Mouse (Mus musculus) spleen, adult 2 months (tissue): ENCODE data around the gene Fermt2. TPM values are rescaled to one million over a fixed set of nuclear protein-coding genes. Genes with fewer than 3 reads are reported as not detected.

Source experiments
- DNase-seq, 2 experiments: peaks; one replicate each; pipeline versions ENCODE4 v3.0.0 to v3.0.0-alpha.2; 2012 to 2021; ENCODE audit warnings: low spot score in 2 of 2, low read depth in 1 of 2
- H3K27ac ChIP-seq: fragments of 200-500 bp; 2 replicates; pipeline ENCODE4 v1.5.1; 2012; ENCODE audit warnings: low read length, inconsistent platforms; ENCODE audit not compliant: insufficient read depth
- H3K27me3 ChIP-seq: fragments of 200-500 bp; 2 replicates; pipeline ENCODE4 v1.6.1; 2012; ENCODE audit warnings: mild to moderate bottlenecking, moderate library complexity, low read length, inconsistent platforms; ENCODE audit not compliant: control insufficient read depth, insufficient read depth
- H3K36me3 ChIP-seq: fragments of 200-500 bp; 2 replicates; pipeline ENCODE4 v1.6.1; 2012; ENCODE audit warnings: mild to moderate bottlenecking, low read length, inconsistent platforms; ENCODE audit not compliant: control insufficient read depth, insufficient read depth
- H3K4me1 ChIP-seq: fragments of 200-500 bp; 2 replicates; pipeline ENCODE4 v1.6.1; 2011; ENCODE audit warnings: inconsistent platforms; ENCODE audit not compliant: control insufficient read depth, insufficient read depth, insufficient read length
- H3K4me3 ChIP-seq: fragments of 200-500 bp; 2 replicates; pipeline ENCODE4 v1.5.1; 2011; ENCODE audit warnings: mild to moderate bottlenecking, inconsistent platforms; ENCODE audit not compliant: insufficient read depth, insufficient read length; ENCODE audit errors: extremely low read depth
- CTCF ChIP-seq: fragments of 200-500 bp; IDR thresholded peaks from 2 replicates; pipeline ENCODE4 v1.5.1; 2011; ENCODE audit warnings: mild to moderate bottlenecking, inconsistent platforms; ENCODE audit not compliant: insufficient read depth, insufficient read length, insufficient replicate concordance; ENCODE audit errors: extremely low read depth
- POLR2A ChIP-seq: fragments of 200-500 bp; IDR thresholded peaks from 2 replicates; pipeline ENCODE4 v1.6.1; 2011; ENCODE audit warnings: low read depth, low read length, inconsistent platforms
- WGBS: fragments of 180-500 bp; shearing (Covaris S2); methylation state at CpG from one replicate; pipeline ENCODE4 v1.1.7; 2018; 5-methylcytosine and 5-hydroxymethylcytosine counted together
- polyA plus RNA-seq: library from polyadenylated mRNA; depleted of rRNA; stranded (reverse); fragments of >200 nt; gene quantifications from 2 replicates; pipeline ENCODE4 v1.2.3, GENCODE M21; 2012

The Fermt2 gene
- polyA plus RNA-seq, 1 experiment: 7.9 TPM

DNA sequence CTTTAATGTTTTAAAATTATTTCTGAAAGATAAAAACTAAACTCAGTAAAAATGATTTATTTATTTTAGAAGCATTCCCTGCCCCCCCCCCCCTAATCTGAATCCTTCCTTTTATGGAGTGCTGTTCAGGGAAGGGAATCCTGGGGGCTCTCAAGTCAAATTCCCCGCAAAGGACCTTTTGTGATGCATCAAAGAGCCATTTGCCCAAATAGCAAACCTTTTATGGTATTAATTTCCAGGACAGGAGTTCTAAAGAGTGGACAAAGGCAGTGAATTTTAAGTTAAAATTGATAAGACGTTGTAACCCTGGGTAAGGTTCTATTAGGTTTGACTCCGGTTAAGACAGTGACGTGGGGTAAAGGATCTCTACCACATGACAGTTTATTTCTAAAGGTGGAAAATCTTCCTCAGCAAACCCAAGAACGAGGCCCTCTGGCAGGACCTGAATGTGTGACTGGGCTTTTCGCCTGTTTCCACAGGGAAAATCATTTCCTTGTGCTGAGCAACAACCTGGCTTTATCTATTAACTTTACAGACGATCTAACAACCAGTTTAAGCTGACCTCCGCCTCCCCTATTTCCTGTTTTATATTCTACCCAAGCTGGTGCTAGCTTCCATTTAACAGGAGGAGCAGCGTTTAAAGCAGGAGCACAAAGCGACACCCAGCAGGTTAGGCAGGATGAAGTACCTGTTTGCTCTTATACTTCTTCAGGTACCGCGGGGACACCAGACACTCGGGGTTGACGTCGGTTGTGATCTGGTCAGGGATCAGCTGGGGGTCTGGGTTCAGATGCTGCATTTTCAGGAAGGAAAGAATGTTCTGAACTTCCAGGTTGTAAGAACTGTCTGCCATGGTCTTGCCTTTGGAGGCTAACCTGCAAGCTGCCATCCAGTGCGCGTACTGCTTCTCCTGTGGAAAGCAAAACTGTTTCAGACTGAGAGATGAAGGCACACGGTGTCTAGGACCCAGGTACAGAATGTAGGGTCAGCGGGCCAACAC, 65.6 kb downstream of the Fermt2 start:
- Histone ChIP-seq H3K36me3 (no peaks in the 10 kb centered on the region), H3K4me1 (no peaks in the 10 kb centered on the region), H3K27ac (no peak overlapping the region; the same call in 1 of the 2 replicates), H3K27me3 (no peaks in the 10 kb centered on the region), H3K4me3 (no peak overlapping the region)
- no peak for TF ChIP-seq CTCF
- no peak for TF ChIP-seq POLR2A
- 84% methylated on average over 19 of the region's 19 CpGs for whole genome bisulfite sequencing
- DNase-seq: no peak

DNA sequence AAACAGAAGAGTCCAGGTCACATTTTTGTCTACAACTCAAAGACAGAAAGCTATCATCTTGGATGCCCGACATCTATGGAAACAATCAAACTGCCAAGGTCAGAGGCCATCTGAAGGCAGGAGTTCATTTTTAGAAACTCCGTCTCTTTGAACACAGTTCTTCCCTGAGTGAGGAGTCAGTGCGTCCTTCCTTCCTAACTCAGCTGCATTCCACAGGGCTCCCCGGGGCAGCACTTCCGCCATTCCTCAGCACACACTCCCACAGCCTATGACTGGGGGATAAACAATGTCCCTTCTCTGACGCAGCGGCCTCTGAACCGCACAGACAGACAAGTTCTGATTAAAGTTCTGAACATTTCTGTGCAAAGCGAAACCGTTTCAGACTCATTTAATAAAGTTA, 66.3 kb downstream of the Fermt2 start:
- no peaks in the 10 kb centered on the region for H3K4me1 ChIP-seq
- H3K27me3 ChIP-seq: no peaks in the 10 kb centered on the region
- TF ChIP-seq POLR2A: no peak
- TF ChIP-seq CTCF: no peak
- no peak overlapping the region for H3K4me3 ChIP-seq
- no peaks in the 10 kb centered on the region for H3K36me3 ChIP-seq
- DNase-seq: no peak
- no peak overlapping the region for H3K27ac ChIP-seq
- 61% methylated on average over 10 of the region's 10 CpGs for WGBS

DNA sequence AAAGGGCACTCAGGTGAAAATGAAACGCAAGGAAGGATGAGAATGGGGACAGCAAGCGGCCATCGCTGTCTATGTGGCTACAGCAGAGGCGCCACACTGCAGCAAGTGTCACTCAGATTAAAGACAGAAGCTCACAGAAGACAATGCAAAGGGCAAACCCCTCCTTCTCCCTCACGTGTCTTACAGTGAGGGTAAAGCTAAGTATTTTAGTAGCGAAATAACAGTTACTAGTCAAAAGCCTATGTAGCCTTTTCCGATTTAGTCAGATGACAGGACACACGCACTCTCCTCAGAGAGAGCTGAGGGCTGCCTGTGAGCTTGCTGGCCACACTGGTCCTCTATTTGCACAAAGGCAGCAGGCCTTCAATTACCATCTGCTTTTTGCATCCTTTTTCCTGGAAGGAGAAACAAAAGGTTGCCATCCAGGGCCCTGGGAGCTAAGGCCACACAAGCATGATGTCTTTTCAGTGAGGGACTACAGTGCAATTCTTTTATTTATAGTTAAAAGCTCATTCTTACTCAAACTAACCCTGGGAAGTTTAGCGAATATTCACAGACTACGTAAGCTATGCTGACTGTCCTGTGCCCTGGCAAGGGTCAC, 66.9 kb downstream of the Fermt2 start:
- no peaks in the 10 kb centered on the region for H3K36me3 ChIP-seq
- H3K27ac ChIP-seq: no peak overlapping the region
- H3K4me3 ChIP-seq: no peak overlapping the region
- TF ChIP-seq POLR2A (no peak), CTCF (no peak)
- DNase-seq: no peak
- H3K27me3 ChIP-seq: no peaks in the 10 kb centered on the region
- WGBS: 88% methylated on average over 10 of the region's 10 CpGs
- H3K4me1 ChIP-seq: no peaks in the 10 kb centered on the region

DNA sequence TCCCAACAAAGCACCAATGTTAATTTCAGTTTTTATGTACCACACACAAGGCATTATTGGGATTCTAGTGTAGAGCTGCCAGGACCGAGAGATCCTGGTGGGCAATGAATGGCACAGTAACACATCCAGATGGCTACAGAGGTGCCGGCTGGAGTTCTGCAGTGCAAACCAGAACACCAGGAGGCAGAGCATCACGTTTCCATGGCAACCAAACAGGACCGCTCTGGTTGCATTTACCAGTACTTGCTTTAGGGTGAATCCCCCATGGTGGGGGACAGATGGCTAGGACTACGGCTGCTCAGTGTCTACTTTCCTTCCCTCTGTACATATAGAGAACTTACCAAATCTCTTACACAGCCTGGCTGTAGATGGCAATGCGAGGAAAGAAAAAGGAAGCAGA, 67.5 kb downstream of the Fermt2 start:
- no peak overlapping the region for H3K4me3 ChIP-seq
- DNase-seq: no peak
- TF ChIP-seq POLR2A: no peak
- TF ChIP-seq CTCF: no peak
- no peaks in the 10 kb centered on the region for H3K36me3 ChIP-seq
- H3K27ac ChIP-seq: no peak overlapping the region
- WGBS: 83% methylated on average over 6 of the region's 6 CpGs
- H3K4me1 ChIP-seq: no peaks in the 10 kb centered on the region
- no peaks in the 10 kb centered on the region for H3K27me3 ChIP-seq

GRCm38 (mm10) chr14:45461945-45462344, 68.0 kb downstream of the Fermt2 start:
- no peak overlapping the region for H3K4me3 ChIP-seq
- no peaks in the 10 kb centered on the region for H3K27me3 ChIP-seq
- no peaks in the 10 kb centered on the region for H3K36me3 ChIP-seq
- TF ChIP-seq POLR2A: no peak
- TF ChIP-seq CTCF: no peak
- 91% methylated on average over 6 of the region's 6 CpGs for WGBS
- no peak overlapping the region for H3K27ac ChIP-seq
- no peak for DNase-seq
- no peaks in the 10 kb centered on the region for H3K4me1 ChIP-seq

DNA sequence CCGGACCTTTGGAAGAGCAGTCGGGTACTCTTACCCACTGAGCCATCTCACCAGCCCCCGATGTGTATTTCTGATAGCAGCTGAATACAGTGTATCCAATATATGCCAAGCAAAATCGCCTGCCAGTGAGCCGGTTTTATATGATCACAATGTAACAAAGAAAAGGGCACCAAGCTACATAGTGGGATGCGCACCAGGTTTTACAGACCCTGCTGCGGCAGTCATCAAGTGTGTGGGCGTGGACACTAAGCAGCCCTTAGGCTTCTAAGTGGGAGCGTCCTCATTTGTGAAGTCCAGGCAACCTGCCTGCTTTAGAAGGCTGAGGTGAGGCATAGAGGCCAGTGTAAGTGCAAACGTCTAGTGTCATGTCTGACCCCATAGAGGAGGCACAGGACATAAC, 69.4 kb downstream of the Fermt2 start:
- WGBS: 92% methylated on average over 10 of the region's 10 CpGs
- TF ChIP-seq POLR2A (no peak), CTCF (no peak)
- H3K27ac ChIP-seq: no peak overlapping the region
- H3K4me1 ChIP-seq: no peaks in the 10 kb centered on the region
- no peak for DNase-seq
- H3K36me3 ChIP-seq: no peaks in the 10 kb centered on the region
- no peak overlapping the region for H3K4me3 ChIP-seq
- no peaks in the 10 kb centered on the region for H3K27me3 ChIP-seq
